Mouse (Mus musculus) small intestine, adult 2 months (tissue): ENCODE data around the gene Dpp4.

ENCODE experiments used
- CTCF ChIP-seq: fragments of 200-500 bp; IDR thresholded peaks from 2 replicates; pipeline ENCODE4 v1.5.1; 2012; ENCODE audit warnings: low read depth, mild to moderate bottlenecking, control low read depth, inconsistent platforms, low read length, moderate library complexity, mixed read lengths; ENCODE audit not compliant: insufficient replicate concordance, insufficient read length; ENCODE audit errors: extremely low read depth
- POLR2A ChIP-seq: fragments of 200-500 bp; IDR thresholded peaks from 2 replicates; pipeline ENCODE4 v1.6.1; 2012; ENCODE audit warnings: low read depth, mild to moderate bottlenecking, control low read depth, inconsistent platforms, low read length, moderate library complexity

DNA sequence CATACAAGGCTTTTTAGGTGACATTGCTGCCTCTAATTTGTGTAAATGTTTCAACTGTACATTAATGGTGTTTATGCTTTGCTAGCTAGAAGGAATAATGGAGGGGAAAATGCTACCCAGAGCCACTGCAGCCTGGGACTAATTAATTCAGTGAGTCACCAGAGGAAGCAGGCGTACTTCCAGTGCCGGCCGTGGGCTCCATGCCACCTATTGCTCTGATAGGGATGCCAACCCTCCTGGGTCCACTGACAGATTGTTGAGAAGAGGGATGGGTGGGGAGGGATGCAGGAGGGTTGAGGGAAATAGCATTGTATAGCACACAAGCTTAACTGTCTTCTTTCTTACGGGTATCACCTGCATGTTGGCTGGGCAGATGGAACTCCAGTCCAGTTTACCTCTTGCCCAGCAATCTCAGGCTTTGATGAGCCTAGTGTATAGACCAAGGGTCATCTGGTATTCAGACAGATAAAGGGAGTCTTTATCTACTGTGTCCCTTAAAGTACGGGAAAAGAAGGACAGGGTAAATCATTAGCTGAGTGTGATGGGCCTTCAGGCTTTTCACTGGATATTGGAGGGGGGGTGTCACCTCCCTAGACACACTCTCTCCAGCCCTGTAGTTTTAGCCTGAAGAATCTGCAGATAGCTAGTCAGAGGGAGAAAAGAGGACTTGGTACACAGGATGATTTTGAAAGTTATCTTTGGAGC, 43.5 kb downstream of the Dpp4 start:
- TF ChIP-seq CTCF (no peak), POLR2A (no peak)
